Mouse (Mus musculus) MEL (cell line): Measurements from ENCODE around the gene Galnt18. TPM values are rescaled to one million over a fixed set of nuclear protein-coding genes. Genes with fewer than 3 reads are reported as not detected.

ENCODE experiments used
- DNase-seq: peaks from one replicate; pipeline ENCODE4 v3.0.0; 2011; ENCODE audit warnings: low read depth, low spot score
- H3K27ac ChIP-seq: 2 replicates; pipeline ENCODE4 v1.5.1; 2012; ENCODE audit warnings: low read depth, mild to moderate bottlenecking, control low read depth, low read length, moderate library complexity; ENCODE audit not compliant: control insufficient read depth
- H3K27me3 ChIP-seq, 2 experiments: fragments of 150-350 bp in 1 of 2; sonication (generic) in 1 of 2; 2 replicates each; pipeline ENCODE4 v1.6.1; 2012; ENCODE audit warnings: low read length in 2 of 2, mild to moderate bottlenecking in 2 of 2, improper control_type of control experiment in 1 of 2, moderate library complexity in 1 of 2; ENCODE audit not compliant: insufficient read depth in 2 of 2, control insufficient read depth in 1 of 2
- H3K36me3 ChIP-seq, 2 experiments: 2 replicates each; pipeline ENCODE4 v1.6.1; 2012 to 2014; ENCODE audit warnings: low read length in 2 of 2, improper control_type of control experiment in 1 of 2, inconsistent platforms in 1 of 2, mild to moderate bottlenecking in 1 of 2; ENCODE audit not compliant: insufficient read depth in 2 of 2, control insufficient read depth in 1 of 2
- H3K4me1 ChIP-seq, 2 experiments: fragments of 150-350 bp in 1 of 2; sonication (generic) in 1 of 2; 2 replicates each; pipeline ENCODE4 v1.6.1; 2012; ENCODE audit warnings: low read length in 2 of 2, improper control_type of control experiment in 1 of 2, mild to moderate bottlenecking in 1 of 2; ENCODE audit not compliant: insufficient read depth in 2 of 2, control insufficient read depth in 1 of 2
- H3K4me3 ChIP-seq, 2 experiments: fragments of 150-350 bp in 1 of 2; sonication (generic) in 1 of 2; 2 replicates each; pipeline ENCODE4 v1.5.1; 2012; ENCODE audit warnings: low read depth in 2 of 2, low read length in 2 of 2, mild to moderate bottlenecking in 2 of 2, moderate library complexity in 2 of 2, control low read depth in 1 of 2, improper control_type of control experiment in 1 of 2; ENCODE audit not compliant: control insufficient read depth in 1 of 2, insufficient read depth in 1 of 2
- H3K79me2 ChIP-seq: 2 replicates; pipeline ENCODE4 v1.6.1; 2012; ENCODE audit warnings: mild to moderate bottlenecking, low read length, moderate library complexity; ENCODE audit not compliant: control insufficient read depth, poor library complexity, insufficient read depth
- H3K9ac ChIP-seq: 2 replicates; pipeline ENCODE4 v1.6.1; 2012; ENCODE audit warnings: low read depth, mild to moderate bottlenecking, control low read depth, low read length, moderate library complexity; ENCODE audit not compliant: control insufficient read depth, poor library complexity, severe bottlenecking
- H3K9me3 ChIP-seq: fragments of 150-350 bp; sonication (generic); replicated peaks from 2 replicates; pipeline ENCODE4 v1.6.1; 2012; ENCODE audit warnings: mild to moderate bottlenecking, low read length, improper control_type of control experiment, moderate library complexity; ENCODE audit not compliant: insufficient read depth
- BHLHE40 ChIP-seq: IDR thresholded peaks from 2 replicates; pipeline ENCODE4 v1.6.1; 2012; ENCODE audit warnings: low read depth, mild to moderate bottlenecking, inconsistent platforms, low read length, improper control_type of control experiment, borderline replicate concordance
- ETS1 ChIP-seq: IDR thresholded peaks from 2 replicates; pipeline ENCODE4 v1.6.1; 2012; ENCODE audit warnings: low read depth, mild to moderate bottlenecking, inconsistent platforms, low read length, improper control_type of control experiment, moderate library complexity
- GABPA ChIP-seq: IDR thresholded peaks from 2 replicates; pipeline ENCODE4 v1.6.1; 2012; ENCODE audit warnings: low read depth, mild to moderate bottlenecking, inconsistent platforms, low read length, improper control_type of control experiment, moderate library complexity
- GATA1 ChIP-seq: IDR thresholded peaks from 2 replicates; pipeline ENCODE4 v1.6.1; 2011; ENCODE audit warnings: low read depth, low read length, improper control_type of control experiment
- HCFC1 ChIP-seq: IDR thresholded peaks from 2 replicates; pipeline ENCODE4 v1.6.1; 2012; ENCODE audit warnings: low read depth, mild to moderate bottlenecking, inconsistent platforms, low read length, improper control_type of control experiment, moderate library complexity
- MAX ChIP-seq: IDR thresholded peaks from 2 replicates; pipeline ENCODE4 v1.6.1; 2011; ENCODE audit warnings: low read length, improper control_type of control experiment
- MYB ChIP-seq: IDR thresholded peaks from 2 replicates; pipeline ENCODE4 v1.6.1; 2011; ENCODE audit warnings: mild to moderate bottlenecking, low read depth, low read length, improper control_type of control experiment
- NELFE ChIP-seq: IDR thresholded peaks from 2 replicates; pipeline ENCODE4 v1.6.1; 2011; ENCODE audit warnings: low read depth, low read length, improper control_type of control experiment
- NRF1 ChIP-seq: IDR thresholded peaks from 2 replicates; pipeline ENCODE4 v1.6.1; 2014; ENCODE audit warnings: low read depth, mild to moderate bottlenecking, inconsistent platforms, low read length, improper control_type of control experiment, moderate library complexity; ENCODE audit not compliant: poor library complexity, insufficient read depth, severe bottlenecking
- POLR2A ChIP-seq, 2 experiments: IDR thresholded peaks; 2 replicates each; pipeline ENCODE4 v1.6.1; 2011 to 2012; ENCODE audit warnings: low read length in 2 of 2, mild to moderate bottlenecking in 2 of 2, control low read depth in 1 of 2, improper control_type of control experiment in 1 of 2, low read depth in 1 of 2, moderate library complexity in 1 of 2; ENCODE audit not compliant: control insufficient read depth in 1 of 2, insufficient read depth in 1 of 2, poor library complexity in 1 of 2
- RAD21 ChIP-seq: IDR thresholded peaks from 2 replicates; pipeline ENCODE4 v1.6.1; 2011; ENCODE audit warnings: mild to moderate bottlenecking, low read depth, low read length, improper control_type of control experiment
- TBP ChIP-seq: IDR thresholded peaks from 2 replicates; pipeline ENCODE4 v1.8.0; 2011; ENCODE audit warnings: low read depth, low read length, improper control_type of control experiment
- UBTF ChIP-seq: IDR thresholded peaks from 2 replicates; pipeline ENCODE4 v1.6.1; 2012; ENCODE audit warnings: low read depth, mild to moderate bottlenecking, inconsistent platforms, low read length, improper control_type of control experiment, moderate library complexity, borderline replicate concordance; ENCODE audit not compliant: insufficient read depth
- ZMIZ1 ChIP-seq: IDR thresholded peaks from 2 replicates; pipeline ENCODE4 v1.6.1; 2012; ENCODE audit warnings: low read depth, mild to moderate bottlenecking, inconsistent platforms, low read length, improper control_type of control experiment, moderate library complexity
- polyA plus RNA-seq, 2 experiments: library from polyadenylated mRNA; stranded (reverse) in 1 of 2; unstranded in 1 of 2; fragments of >175 nt in 1 of 2; fragments of >200 nt in 1 of 2; gene quantifications; 2 replicates each; pipeline versions ENCODE4 v1.2.1 to v1.2.4; 2012; ENCODE audit warnings: low replicate concordance in 2 of 2, low read depth in 1 of 2; ENCODE audit not compliant: insufficient read length in 2 of 2, insufficient read depth in 1 of 2, missing spikeins in 1 of 2
- total RNA-seq: library from RNA; depleted of rRNA; stranded (reverse); fragments of 300-350 nt; gene quantifications from 2 replicates; pipeline ENCODE4 v1.2.3, GENCODE M21; 2012; rRNA removed

Gene Galnt18
- total and polyA plus RNA-seq, 3 experiments = not detected

DNA sequence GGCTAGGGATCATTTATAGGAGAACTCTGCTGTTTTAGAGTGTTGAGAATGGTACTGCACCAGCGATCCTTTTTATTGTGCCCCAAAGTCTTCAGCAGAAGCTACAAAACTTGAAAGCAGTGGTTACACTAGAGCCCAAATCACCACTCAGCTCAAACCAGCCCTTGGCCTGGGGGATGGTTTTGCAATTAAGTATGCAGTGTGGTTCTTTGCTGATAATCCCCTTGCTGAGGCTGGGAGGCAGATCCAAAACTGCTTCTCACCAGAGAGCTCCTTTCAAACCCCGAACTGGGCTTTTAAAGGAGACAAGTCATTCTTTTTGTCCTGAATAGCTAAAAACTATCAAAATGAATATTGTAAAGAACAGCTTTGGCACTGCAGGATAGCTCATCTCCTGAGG is 346.6 kb downstream of the Galnt18 start:
- Histone ChIP-seq H3K36me3 (no peaks in the 10 kb centered on the region), H3K4me1 (no peaks in the 10 kb centered on the region)
- TF ChIP-seq GABPA = no peak
- TF ChIP-seq ETS1 = no peak
- no peak for TF ChIP-seq POLR2A (IDR thresholded peaks at IDR 0.05; ENCODE audit: control insufficient read depth in 1 of 2, insufficient read depth in 1 of 2, low read depth in 1 of 2, low read length in 2 of 2, poor library complexity in 1 of 2)
- no peak for TF ChIP-seq MAX
- no peak for TF ChIP-seq TBP
- no peak for TF ChIP-seq UBTF
- no peak for TF ChIP-seq GATA1
- TF ChIP-seq MYB = no peak
- no peak for TF ChIP-seq BHLHE40
- TF ChIP-seq, all 39 proteins: peak for 0
- Histone ChIP-seq H3K79me2 (no peaks in the 10 kb centered on the region), H3K4me3 (no peak overlapping the region), H3K27ac (no peak overlapping the region), H3K9me3 (no peaks in the 10 kb centered on the region), H3K27me3 (no peaks in the 10 kb centered on the region), H3K9ac (no peak overlapping the region)
- no peak for DNase-seq

DNA sequence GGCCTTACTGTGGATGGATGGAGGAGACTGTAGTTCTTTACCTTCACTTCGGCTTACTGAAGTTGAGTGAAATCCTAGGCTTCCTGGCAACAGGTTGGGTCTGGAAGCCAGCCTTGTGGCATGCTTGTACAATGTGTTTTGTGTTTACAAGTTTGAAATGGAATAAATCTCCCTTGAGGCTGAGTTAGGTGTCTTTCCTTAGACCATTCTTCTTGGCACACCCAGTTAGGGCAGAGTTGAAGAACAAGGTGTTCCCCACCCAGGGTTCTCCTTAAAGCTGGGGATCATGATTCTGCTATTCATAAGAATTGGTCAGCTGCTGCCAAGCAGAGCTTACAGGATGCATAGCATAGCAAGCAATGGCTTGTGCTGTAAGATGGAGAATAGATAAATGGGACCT is 352.4 kb downstream of the Galnt18 start:
- no peaks in the 10 kb centered on the region for H3K4me1 ChIP-seq
- no peaks in the 10 kb centered on the region for H3K36me3 ChIP-seq
- no peak for DNase-seq
- no peaks in the 10 kb centered on the region for H3K79me2 ChIP-seq
- no peak overlapping the region for H3K27ac ChIP-seq
- no peaks in the 10 kb centered on the region for H3K27me3 ChIP-seq
- no peak overlapping the region for H3K4me3 ChIP-seq
- no peak overlapping the region for H3K9ac ChIP-seq
- no peaks in the 10 kb centered on the region for H3K9me3 ChIP-seq
- TF ChIP-seq RAD21 (no peak), ZMIZ1 (no peak), BHLHE40 (no peak), GABPA (no peak), HCFC1 (no peak), NRF1 (no peak), NELFE (no peak)
- TF ChIP-seq, all 39 proteins: peak for 0

Other genes with a start within 250 kb of the Galnt18 start
- gene Usp47, start 243.5 kb upstream of the Galnt18 start, total RNA-seq = 47.8 and 51.1 TPM in 2 replicates
- gene Usp47, start 243.5 kb upstream of the Galnt18 start, polyA plus RNA-seq = 100 to 1,000 TPM in 1 of 2 experiments, 10 to 100 TPM in 1; 37.3 to 122 TPM